Mouse (Mus musculus) thymus, postnatal 25 days (tissue): ENCODE data around the gene Rpgrip1.
"Not testable (repeated sequence)": the region's sequence is repeated elsewhere in the genome, so short reads cannot be mapped to it uniquely, and the experiment has no call there.

Source experiments
- DNase-seq: peaks from one replicate; pipeline ENCODE4 v3.0.0; 2022

Rpgrip1 gene

GRCm38 (mm10) chr14:52110346-52110745 is at the start of gene Rpgrip1:
Rpgrip1 (plus strand) TSS chr14:52110704.
- DNase-seq = no peak

- DNase-seq = no peak
Observed at GRCm38 (mm10) chr14:52060800-52061199, 49.7 kb upstream of the Rpgrip1 start.

GRCm38 (mm10) chr14:52061798-52062197 is 48.7 kb upstream of the Rpgrip1 start:
- DNase-seq = no peak

DNA sequence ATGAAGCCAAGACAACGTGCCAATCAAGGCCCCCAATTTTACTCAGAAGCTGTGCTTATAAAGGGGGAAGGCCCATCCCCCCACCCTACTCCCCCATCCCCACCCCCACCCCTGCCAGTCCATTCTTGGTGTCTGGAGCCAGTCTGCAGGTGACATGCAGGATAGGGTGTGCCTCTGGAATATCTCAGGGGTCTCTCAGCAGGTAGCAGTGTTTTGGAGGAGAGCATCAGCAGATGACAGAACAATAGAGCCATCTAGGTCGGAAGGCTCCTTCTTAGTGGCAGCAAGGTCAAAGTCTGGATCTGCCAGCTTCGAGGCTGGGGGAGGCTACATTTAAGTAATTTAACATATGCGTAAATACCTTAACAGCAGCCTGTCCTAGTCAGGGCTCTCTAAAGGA is 44.4 kb upstream of the Rpgrip1 start:
- DNase-seq = no peak

DNA sequence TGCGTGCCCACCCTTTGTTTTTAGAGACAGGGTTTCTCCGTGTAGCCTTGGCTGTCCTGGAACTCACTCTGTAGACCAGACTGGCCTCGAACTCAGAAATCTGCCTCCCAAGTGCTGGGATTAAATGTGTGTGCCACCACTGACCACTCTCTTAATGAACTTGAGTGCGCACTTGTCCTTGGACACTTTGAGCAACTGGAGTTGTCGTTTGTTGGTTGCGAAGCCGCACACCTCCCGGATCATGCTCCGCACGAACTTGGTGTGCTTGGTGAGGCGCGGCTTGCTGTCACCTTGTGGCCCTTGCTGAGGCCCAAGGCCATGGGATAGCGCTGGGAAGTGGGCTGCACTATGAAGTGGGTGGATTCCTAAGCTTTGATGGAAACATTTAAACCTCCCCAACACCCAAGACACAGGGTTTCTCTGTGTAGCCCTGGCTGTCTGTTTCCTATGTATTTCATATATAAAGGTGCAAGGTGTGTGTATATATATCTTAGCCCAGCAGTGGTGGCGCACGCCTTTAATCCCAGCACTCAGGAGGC is 38.8 kb upstream of the Rpgrip1 start:
- DNase-seq = no peak

- DNase-seq = no peak
Observed at GRCm38 (mm10) chr14:52083083-52083482, 27.4 kb upstream of the Rpgrip1 start.

- DNase-seq = no peak
Observed at GRCm38 (mm10) chr14:52094533-52094932, 16.0 kb upstream of the Rpgrip1 start.

DNA sequence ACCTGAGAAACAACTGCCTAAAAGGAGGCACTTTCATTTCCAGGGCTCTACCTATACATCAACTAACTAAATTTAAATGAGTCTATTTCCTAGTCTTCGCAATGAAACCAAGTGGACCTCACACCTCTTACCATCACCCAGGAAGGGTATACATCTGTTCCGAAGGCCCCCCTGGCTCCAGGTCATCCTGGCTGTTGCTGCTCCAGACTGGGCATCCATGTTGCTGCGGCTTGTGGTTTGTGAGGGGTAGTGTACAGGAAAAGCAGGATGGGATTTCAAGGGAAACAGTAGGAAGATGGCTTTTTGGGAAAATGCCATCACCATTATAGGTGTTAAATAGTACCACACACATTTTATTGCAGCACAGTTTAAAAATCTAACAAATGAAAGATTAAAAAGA is 13.3 kb upstream of the Rpgrip1 start:
- not testable (repeated sequence) for DNase-seq

- not testable (repeated sequence) for DNase-seq
Observed at GRCm38 (mm10) chr14:52098387-52098786, 12.1 kb upstream of the Rpgrip1 start.

- no peak for DNase-seq
Observed at GRCm38 (mm10) chr14:52099563-52099962, 10.9 kb upstream of the Rpgrip1 start.

GRCm38 (mm10) chr14:52100170-52100960 is 10.1 kb upstream of the Rpgrip1 start:
- DNase-seq = no peak

DNA sequence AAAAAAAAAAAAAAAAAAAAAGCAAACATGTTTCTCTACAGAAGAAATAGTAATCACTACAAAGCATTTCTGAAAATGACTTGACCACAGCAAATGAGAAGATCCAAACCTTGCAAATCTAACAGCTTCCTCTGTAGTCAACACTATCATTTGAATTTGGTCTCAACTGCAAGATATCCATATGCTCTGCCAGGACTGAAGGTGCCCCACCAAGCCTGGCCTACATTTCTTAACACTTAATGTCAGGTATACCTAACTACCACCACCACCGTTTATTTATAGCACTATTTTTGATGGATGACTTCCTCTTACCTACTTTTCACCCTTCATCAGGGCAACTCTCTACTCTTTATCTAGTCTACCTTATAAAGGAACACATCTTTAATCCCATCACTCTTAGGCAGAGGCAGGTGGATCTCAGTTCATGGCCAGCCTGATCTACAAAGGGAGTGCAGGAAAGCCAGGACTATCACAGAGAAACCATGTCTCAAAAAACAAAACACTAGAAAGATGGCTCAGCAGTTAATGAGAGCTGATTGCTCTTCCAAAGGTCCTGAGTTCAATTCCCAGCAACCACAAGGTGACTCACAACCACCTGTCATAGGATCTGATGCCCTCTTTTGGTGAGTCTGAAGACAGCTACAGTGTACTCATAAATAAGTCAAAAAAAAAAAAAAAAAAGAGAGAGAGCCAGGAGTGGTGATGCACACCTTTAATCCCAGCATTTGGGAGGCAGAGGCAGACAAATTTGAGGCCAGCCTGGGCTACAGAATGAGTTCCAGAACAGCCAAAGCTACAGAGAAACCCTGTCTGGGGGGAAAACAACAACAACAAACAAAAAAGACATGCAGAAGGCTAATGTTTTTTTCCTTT is 9.0 kb upstream of the Rpgrip1 start:
- no peak for DNase-seq

- no peak for DNase-seq
Observed at GRCm38 (mm10) chr14:52103474-52103855, 7.0 kb upstream of the Rpgrip1 start.

DNA sequence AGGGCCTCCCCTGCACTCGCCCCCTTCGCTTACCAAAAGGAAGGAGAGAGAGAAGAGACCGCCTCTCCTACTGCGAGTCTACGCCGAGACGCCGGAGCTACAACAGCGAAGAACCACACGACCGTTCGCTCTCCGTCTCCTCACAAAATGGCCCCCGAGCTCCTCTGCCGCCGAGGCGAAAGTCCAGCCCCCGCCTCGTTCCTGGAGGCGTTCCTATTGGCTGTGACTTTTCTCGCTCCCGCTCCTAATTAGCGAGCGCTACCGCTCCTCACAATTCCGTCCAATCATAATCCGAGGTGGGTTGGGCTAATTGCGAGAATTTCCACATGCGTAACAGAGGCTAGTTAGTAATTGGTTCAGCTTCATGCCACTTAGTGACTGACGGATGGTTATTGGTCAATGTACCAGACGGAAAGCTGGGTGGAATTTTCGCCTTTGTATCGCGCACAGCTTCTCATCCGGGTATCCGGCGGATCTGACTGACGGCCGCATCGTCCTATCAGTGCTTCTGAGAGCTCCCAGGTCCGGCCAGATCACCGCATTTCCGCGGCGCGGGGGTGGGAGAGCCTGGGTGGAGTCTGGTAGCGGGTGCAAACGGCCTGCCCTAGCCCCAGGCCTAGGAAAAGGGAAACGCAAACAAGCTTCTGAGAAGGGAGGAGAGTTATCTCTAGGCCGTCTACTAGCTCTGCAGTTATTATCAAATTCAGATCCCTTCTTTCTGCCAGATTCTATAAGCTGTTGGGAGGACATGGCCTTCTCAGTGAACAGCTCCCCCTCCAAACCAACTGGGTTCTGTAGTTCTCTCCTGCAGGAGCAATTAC is 6.4 kb upstream of the Rpgrip1 start, which contains the start of gene Hnrnpc:
Hnrnpc (minus strand) TSS at position 173 of the 821 bp plus-strand sequence.
- peak; percentile 100 for DNase-seq

GRCm38 (mm10) chr14:52104677-52105285 is 5.7 kb upstream of the Rpgrip1 start:
- DNase-seq = no peak

- DNase-seq = no peak
Observed at GRCm38 (mm10) chr14:52105308-52105707, 5.2 kb upstream of the Rpgrip1 start.

GRCm38 (mm10) chr14:52106741-52107140 is 3.8 kb upstream of the Rpgrip1 start:
- DNase-seq = peak; percentile 29

DNA sequence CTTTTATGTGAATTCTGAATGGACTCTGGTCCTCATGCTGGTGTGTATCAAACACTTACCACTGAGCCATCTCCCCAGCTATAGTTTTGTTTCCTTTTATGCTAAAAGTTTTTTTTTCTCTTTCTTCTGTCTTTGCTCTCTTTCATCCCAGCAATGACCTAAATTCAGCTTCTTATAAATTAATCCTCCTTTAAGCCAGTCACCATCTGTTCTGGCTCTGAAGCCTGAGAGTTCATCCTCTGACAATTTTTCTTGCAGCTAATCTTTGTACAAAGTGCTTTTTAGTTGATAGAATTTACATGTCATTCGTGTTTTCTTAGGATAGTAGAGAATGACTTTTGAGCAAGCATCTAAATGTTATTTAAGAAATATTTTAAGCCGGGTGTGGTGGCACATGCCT is 2.5 kb upstream of the Rpgrip1 start:
- no peak for DNase-seq

DNA sequence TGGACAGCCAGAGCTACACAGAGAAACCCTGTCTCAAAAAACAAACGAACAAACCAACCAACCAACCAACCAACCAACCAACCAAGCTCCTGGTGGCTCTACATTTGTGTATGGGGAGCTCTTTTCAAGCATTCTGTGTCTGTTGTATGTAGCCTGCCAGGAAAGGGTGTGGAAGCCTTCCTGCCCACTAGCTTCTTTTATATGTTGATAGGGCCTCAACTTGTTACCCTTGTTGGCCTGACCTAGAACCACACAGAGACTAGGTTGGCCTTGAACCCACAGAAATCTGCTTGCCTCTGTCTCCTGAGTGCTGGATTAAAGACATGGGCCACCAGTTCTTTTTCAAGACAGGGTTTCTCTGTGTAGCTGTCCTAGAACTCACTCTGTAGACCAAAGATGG is 3.6 kb downstream of the Rpgrip1 start:
- DNase-seq = no peak

- no peak for DNase-seq
Observed at GRCm38 (mm10) chr14:52117241-52117640, 6.7 kb downstream of the Rpgrip1 start.

- DNase-seq = no peak
Observed at GRCm38 (mm10) chr14:52118456-52118822, 7.9 kb downstream of the Rpgrip1 start.
